Mouse (Mus musculus): ENCODE results near the gene Baiap3. TPM values are rescaled to one million over a fixed set of nuclear protein-coding genes. Genes with fewer than 3 reads are reported as not detected.
"Not testable (repeated sequence)": the region's sequence is repeated elsewhere in the genome, so short reads cannot be mapped to it uniquely, and the experiment has no call there.

Baiap3 gene
- total and polyA plus RNA-seq, 2 experiments from 2014 or later, result 27.3 to 79.3 TPM

DNA sequence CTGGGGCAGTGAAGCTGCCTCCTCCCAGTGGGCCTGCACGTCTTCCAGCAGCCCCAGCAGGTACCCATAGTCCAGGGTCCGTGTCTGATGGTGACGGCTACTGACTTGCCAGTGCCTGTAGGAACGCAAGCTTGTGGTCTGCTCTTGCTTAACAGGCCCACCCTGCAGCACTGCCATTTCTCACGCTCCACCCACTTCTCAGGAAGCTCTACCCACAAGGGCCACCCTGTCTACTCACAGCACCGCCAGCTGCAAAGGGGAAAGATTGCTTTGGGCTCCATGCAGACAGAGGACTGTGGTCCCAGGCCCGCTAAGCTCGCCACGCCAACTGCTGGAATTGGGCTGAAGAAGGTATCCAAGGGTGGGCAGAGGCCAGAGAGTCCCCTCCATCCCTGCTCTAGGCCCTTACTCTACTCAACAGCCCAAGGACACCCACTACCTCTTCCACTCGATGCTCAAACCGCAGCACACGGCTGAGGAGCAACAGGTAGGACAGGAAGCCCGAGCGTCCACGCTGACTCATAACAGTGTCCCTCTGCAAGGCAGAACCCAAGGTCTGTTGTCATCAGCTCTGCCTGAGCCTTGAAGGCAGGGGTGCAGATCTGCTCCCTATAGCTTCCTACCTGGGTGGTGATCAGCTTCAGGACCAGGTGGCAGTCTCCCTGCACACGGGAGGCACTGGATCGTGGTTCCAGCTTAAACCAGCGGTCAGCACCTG lies 8.0 kb downstream of the Baiap3 start:
- H3K9ac ChIP-seq (replicated peaks; ENCODE audit: low read length), result no peak overlapping the region
- H3K27ac ChIP-seq, result no peak overlapping the region
- H3K4me2 ChIP-seq (ENCODE audit: low read depth, low read length), result no peak overlapping the region
- H3K4me3 ChIP-seq (ENCODE audit: low read length), result no peak overlapping the region
- peaks cover 10% of the 10 kb centered on the region for H3K4me1 ChIP-seq (ENCODE audit: insufficient read depth, low read length)
- peaks cover 12% of the 10 kb centered on the region for H3K36me3 ChIP-seq (ENCODE audit: insufficient read depth, low read length)
- ATAC-seq (no peak), DNase-seq (ENCODE audit: low spot score) (no peak)
- H3K27me3 ChIP-seq (ENCODE audit: insufficient read depth, low read length), result no peaks in the 10 kb centered on the region
- H3K9me3 ChIP-seq (ENCODE audit: low read length), result no peaks in the 10 kb centered on the region
- no peak for TF ChIP-seq CTCF (IDR thresholded peaks at IDR 0.05; ENCODE audit: low read depth)
- WGBS, result 80% methylated on average over 18 of the region's 18 CpGs

DNA sequence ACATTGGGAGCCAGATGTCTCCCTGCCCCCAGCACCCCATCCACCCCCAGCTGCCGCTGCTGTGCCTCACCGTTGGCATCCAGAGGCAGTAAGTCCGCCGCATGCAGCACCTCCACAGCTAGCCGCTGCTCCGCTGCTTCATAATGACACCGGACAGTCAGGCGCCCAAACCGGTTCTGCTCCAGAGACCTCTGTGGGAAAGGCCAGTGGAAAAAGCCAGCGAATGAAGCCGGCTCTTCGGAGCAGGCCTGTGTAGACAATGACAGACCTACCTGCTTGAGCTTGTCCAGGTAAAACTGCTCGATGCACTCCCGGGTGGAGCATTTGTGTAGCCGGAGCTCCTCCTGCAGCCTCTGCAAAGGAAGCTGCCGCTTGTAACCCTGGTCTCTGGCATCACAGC lies 11.9 kb downstream of the Baiap3 start:
- DNase-seq (ENCODE audit: low spot score) (no peak), ATAC-seq (no peak)
- 87% methylated on average over 16 of the region's 16 CpGs for WGBS
- Histone ChIP-seq H3K9me3 (ENCODE audit: low read length) (no peaks in the 10 kb centered on the region), H3K27ac (no peak overlapping the region), H3K36me3 (ENCODE audit: insufficient read depth, low read length) (peaks cover 13% of the 10 kb centered on the region), H3K27me3 (ENCODE audit: insufficient read depth, low read length) (no peaks in the 10 kb centered on the region), H3K9ac (replicated peaks; ENCODE audit: low read length) (no peak overlapping the region), H3K4me2 (ENCODE audit: low read depth, low read length) (no peak overlapping the region), H3K4me3 (ENCODE audit: low read length) (no peak overlapping the region), H3K4me1 (ENCODE audit: insufficient read depth, low read length) (peaks cover 9% of the 10 kb centered on the region)
- TF ChIP-seq CTCF (IDR thresholded peaks at IDR 0.05; ENCODE audit: low read depth), result no peak

DNA sequence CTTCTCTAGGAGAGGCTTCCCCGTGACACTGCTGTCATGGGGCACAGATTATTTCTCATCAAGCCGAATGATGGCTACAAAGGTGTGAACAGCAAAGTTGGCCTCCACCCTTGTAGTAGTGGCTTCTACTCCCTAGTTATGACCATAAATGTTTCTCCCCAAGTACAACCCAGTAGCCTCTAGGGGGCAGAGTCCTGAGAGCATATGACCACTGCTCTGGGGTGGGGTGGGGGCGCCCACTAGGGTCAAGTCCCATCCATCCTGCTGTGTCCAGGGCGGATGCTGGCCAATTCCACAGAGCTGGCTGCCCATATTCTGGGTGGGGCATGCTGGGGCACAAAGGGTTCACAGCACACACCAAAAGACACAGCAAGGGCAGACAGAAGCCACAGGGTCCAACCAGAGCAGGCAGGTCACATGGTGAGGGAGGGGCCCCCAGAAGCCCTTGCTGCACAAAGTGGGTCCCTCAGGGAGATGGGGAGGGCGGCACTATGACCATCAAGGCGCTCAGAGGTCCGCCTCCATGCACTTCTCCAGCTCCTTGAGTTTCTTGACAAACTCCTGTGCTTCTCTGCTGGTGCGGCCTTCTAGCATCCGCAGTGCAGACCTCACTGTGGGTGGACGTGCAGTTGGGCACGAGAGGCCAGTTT lies 12.9 kb downstream of the Baiap3 start:
- H3K4me2 ChIP-seq (ENCODE audit: low read depth, low read length), result no peak overlapping the region
- no peak overlapping the region for H3K9ac ChIP-seq (replicated peaks; ENCODE audit: low read length)
- no peak overlapping the region for H3K27ac ChIP-seq
- H3K9me3 ChIP-seq (ENCODE audit: low read length), result no peaks in the 10 kb centered on the region
- H3K4me1 ChIP-seq (ENCODE audit: insufficient read depth, low read length), result peaks cover 12% of the 10 kb centered on the region
- 83% methylated on average over 11 of the region's 11 CpGs for WGBS
- DNase-seq (ENCODE audit: low spot score) (no peak), ATAC-seq (peak; percentile 15; the same call in 1 of the 2 replicates)
- peak; percentile 42 for TF ChIP-seq CTCF (IDR thresholded peaks at IDR 0.05; ENCODE audit: low read depth)
- H3K4me3 ChIP-seq (ENCODE audit: low read length), result no peak overlapping the region
- peaks cover 13% of the 10 kb centered on the region for H3K36me3 ChIP-seq (ENCODE audit: insufficient read depth, low read length)
- no peaks in the 10 kb centered on the region for H3K27me3 ChIP-seq (ENCODE audit: insufficient read depth, low read length)

DNA sequence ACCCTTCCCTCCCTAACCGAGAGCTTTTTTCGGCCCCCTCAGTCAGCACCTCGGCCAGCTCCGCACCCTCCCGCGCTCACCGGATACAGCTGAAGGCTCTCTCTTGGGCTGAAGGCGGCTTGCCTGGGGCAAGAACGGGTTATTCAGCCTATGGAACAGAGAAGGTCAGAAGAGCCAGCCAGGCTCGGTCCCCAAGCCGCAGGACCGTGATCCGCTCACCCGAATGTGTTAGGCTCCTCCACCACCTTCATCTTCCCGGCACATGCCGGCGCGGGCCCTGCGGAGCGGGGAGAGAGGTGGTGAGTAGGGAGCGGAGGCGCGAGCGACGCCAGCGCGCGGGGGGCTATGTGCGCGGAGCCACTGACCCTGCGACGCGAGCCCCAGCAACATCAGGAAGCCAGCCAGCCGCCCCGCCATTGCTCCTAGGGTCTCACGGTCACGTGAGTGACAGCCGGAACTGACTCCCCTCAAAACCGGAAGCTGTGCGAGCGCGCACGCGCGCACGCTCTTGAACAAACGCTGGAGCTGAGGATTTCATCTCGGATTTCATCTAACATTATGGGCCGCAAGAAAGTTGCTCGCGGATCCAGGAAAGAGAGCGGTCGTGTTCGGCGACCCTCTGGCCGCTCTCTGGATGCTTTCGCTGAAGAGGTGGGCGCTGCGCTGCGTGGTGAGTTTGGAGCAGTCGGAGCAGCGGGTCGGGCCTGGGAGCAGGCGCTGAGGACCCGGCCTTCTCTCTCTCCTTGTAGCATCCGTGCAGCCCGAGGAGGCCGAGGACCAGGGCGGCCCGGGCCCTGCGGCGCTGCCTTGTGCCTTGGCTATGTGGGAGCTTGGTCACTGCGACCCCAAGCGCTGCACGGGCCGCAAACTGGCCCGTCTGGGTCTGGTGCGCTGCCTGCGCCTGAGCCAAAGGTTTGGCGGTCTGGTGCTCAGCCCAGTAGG lies 16.2 kb downstream of the Baiap3 start, which contains the start of the genes Gnptg and Tsr3:
Gene Gnptg (minus strand): TSS at position 430 of the 942 bp plus-strand sequence.
Gene Tsr3 (plus strand): TSS at position 476 of the 942 bp plus-strand sequence.
- peak within 1 kb of the TSS; percentile 99 for H3K4me3 ChIP-seq (ENCODE audit: low read length)
- H3K27ac ChIP-seq, result peak within 1 kb of the TSS; percentile 88
- no peak for TF ChIP-seq CTCF (IDR thresholded peaks at IDR 0.05; ENCODE audit: low read depth)
- DNase-seq (ENCODE audit: low spot score), result peak; percentile 95
- H3K36me3 ChIP-seq (ENCODE audit: insufficient read depth, low read length), result peaks cover 25% of the 10 kb centered on the region
- no peaks in the 10 kb centered on the region for H3K27me3 ChIP-seq (ENCODE audit: insufficient read depth, low read length)
- under 1% methylated on average over 78 of the region's 80 CpGs for WGBS
- peak; percentile 90 for ATAC-seq
- H3K4me1 ChIP-seq (ENCODE audit: insufficient read depth, low read length), result peaks cover 12% of the 10 kb centered on the region
- peak within 1 kb of the TSS; percentile 89 for H3K4me2 ChIP-seq (ENCODE audit: low read depth, low read length)
- H3K9ac ChIP-seq (replicated peaks; ENCODE audit: low read length), result peak within 1 kb of the TSS; percentile 92
- H3K9me3 ChIP-seq (ENCODE audit: low read length), result no peaks in the 10 kb centered on the region

DNA sequence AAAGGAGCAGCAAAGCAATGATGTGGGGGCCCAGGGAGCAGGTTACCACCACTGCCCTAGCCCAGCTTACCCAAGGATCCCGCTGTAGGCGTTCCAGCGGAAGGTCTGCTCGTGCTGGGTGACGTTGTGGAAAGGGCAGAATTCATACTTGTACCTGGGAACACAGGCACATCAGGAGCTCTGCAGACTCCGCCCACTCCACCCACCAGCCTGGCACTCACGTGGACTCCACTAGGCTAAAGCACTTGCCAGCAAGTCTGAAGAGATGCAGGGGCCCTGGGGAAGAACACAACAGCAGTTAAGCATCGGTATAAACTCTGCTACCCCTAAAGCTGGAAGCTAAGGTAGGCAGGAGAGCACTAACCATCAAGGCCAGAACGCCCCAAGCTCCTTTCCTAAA lies 20.5 kb downstream of the Baiap3 start:
- no peaks in the 10 kb centered on the region for H3K9me3 ChIP-seq (ENCODE audit: low read length)
- DNase-seq (ENCODE audit: low spot score) (no peak), ATAC-seq (no peak)
- H3K4me2 ChIP-seq (ENCODE audit: low read depth, low read length), result no peak overlapping the region
- no peak overlapping the region for H3K9ac ChIP-seq (replicated peaks; ENCODE audit: low read length)
- H3K36me3 ChIP-seq (ENCODE audit: insufficient read depth, low read length), result peaks cover 26% of the 10 kb centered on the region; the same call in 1 of the 2 replicates
- 86% methylated on average over 9 of the region's 9 CpGs for WGBS
- no peak for TF ChIP-seq CTCF (IDR thresholded peaks at IDR 0.05; ENCODE audit: low read depth)
- no peaks in the 10 kb centered on the region for H3K27me3 ChIP-seq (ENCODE audit: insufficient read depth, low read length)
- no peak overlapping the region for H3K27ac ChIP-seq
- no peak overlapping the region for H3K4me3 ChIP-seq (ENCODE audit: low read length)
- peaks cover 6% of the 10 kb centered on the region for H3K4me1 ChIP-seq (ENCODE audit: insufficient read depth, low read length)

DNA sequence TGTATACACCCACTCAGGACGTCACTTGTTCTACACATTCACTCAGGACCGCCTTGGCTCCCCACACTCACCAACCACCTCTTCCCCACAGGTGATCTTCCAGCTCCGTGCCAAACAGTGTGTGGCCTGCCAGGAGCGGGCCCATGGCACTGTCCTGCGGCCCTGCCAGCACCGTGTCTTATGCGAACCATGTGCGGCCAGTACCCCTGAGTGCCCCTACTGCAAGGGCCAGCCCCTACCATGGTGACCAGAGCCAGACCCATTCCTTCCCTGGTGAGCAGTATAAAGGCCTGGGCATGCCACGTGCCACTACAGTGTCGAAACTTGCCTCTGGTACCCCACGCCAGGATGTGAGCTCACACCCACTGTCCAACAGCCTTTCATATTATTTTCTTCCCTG lies 24.5 kb downstream of the Baiap3 start:
- peak; percentile 78 for ATAC-seq
- DNase-seq (ENCODE audit: low spot score); H3K4me2 ChIP-seq (ENCODE audit: low read depth, low read length); H3K9ac ChIP-seq (replicated peaks; ENCODE audit: low read length); H3K4me1 ChIP-seq (ENCODE audit: insufficient read depth, low read length); H3K27ac ChIP-seq; H3K27me3 ChIP-seq (ENCODE audit: insufficient read depth, low read length); H3K4me3 ChIP-seq (ENCODE audit: low read length); H3K9me3 ChIP-seq (ENCODE audit: low read length): not testable (repeated sequence)
- 90% methylated on average over 6 of the region's 11 CpGs for WGBS
- peaks cover 30% of the 10 kb centered on the region; the same call in 1 of the 2 replicates for H3K36me3 ChIP-seq (ENCODE audit: insufficient read depth, low read length)
